Mouse (Mus musculus): ENCODE results near the gene Olfr315.

DNA sequence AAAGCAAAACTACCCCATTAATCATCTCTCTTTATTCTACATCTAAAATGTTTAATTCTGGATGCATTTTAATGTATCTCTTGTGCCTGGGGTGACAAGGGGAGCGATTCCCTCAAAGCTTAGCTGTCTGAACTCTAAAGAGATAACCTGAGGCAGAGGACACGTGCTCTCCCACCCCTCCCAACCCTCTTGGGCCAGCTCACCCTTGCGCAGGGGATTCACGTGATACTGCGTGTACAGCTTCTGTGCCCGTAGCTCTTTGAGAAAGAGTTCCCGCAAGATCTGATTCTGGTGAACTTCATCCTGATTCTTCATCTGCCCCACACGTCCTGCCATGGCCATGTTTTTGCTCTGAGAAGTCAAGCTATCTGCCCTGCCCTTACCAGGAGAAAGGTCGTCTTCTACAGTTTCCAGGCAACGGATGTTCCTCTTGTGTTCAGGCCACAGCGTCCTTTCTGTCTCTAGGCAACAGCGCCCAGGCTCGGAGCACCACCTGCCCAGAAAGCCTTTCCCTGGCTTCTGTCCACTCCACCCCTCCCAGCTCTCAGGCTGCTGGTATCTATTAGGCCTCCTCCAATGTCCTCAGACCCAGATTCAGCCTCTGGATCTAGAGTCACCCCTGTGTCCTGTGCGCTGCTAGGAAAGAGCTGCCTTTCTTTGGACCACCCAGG, 28.7 kb downstream of the Olfr315 start, which contains the start of gene Fam183b:
- TF ChIP-seq CTCF (IDR thresholded peaks at IDR 0.05; ENCODE audit: low read depth) = no peak
- no peak for TF ChIP-seq EP300 (IDR thresholded peaks at IDR 0.05; ENCODE audit: low read depth)

All from heart, postnatal 0 days (tissue).